Mouse (Mus musculus): ENCODE measurements at regions not wholly inside any gene's neighbourhood (a gene's known extent, or its start where the extent isn't known, plus 50 kb on each side); places are given as distances from the start of the nearest gene placed in this dataset.

- TF ChIP-seq RCOR1 (IDR thresholded peaks at IDR 0.05; ENCODE audit: low read depth, low read length) (no peak), RAD21 (IDR thresholded peaks at IDR 0.05; ENCODE audit: low read depth, low read length) (no peak), HCFC1 (IDR thresholded peaks at IDR 0.05; ENCODE audit: low read depth, low read length) (no peak), ZMIZ1 (IDR thresholded peaks at IDR 0.05; ENCODE audit: low read depth, low read length) (no peak), ETS1 (IDR thresholded peaks at IDR 0.05; ENCODE audit: low read depth, low read length) (no peak), TAL1 (IDR thresholded peaks at IDR 0.05; ENCODE audit: low read length) (no peak), SMC3 (IDR thresholded peaks at IDR 0.05; ENCODE audit: low read depth, low read length) (no peak), MAZ (IDR thresholded peaks at IDR 0.05; ENCODE audit: low read depth, low read length) (no peak), NELFE (IDR thresholded peaks at IDR 0.05; ENCODE audit: low read depth, low read length) (no peak), GABPA (IDR thresholded peaks at IDR 0.05; ENCODE audit: low read depth, low read length) (no peak), TBP (IDR thresholded peaks at IDR 0.05; ENCODE audit: low read depth, low read length) (no peak), USF1 (IDR thresholded peaks at IDR 0.05; ENCODE audit: low read depth, low read length) (no peak), GATA1 (IDR thresholded peaks at IDR 0.05; ENCODE audit: low read depth, low read length) (no peak), ZKSCAN1 (IDR thresholded peaks at IDR 0.05; ENCODE audit: low read depth, low read length) (no peak), E2F4 (IDR thresholded peaks at IDR 0.05; ENCODE audit: borderline replicate concordance, low read depth, low read length) (no peak), MYC (IDR thresholded peaks at IDR 0.05; ENCODE audit: low read depth, low read length) (no peak), ZC3H11A (IDR thresholded peaks at IDR 0.05; ENCODE audit: low read depth, low read length) (no peak), USF2 (IDR thresholded peaks at IDR 0.05; ENCODE audit: borderline replicate concordance in 1 of 2, insufficient read depth in 1 of 2, low read depth in 1 of 2, low read length in 2 of 2) (no peak)
- Histone ChIP-seq H3K9me3 (replicated peaks; ENCODE audit: insufficient read depth, low read length) (no peaks in the 10 kb centered on the region), H3K27me3 (ENCODE audit: control insufficient read depth in 1 of 2, insufficient read depth in 2 of 2, low read length in 2 of 2) (no peaks in the 10 kb centered on the region), H3K4me3 (ENCODE audit: control insufficient read depth in 1 of 2, insufficient read depth in 1 of 2, low read depth in 2 of 2, low read length in 2 of 2) (no peak overlapping the region), H3K36me3 (ENCODE audit: control insufficient read depth in 1 of 2, insufficient read depth in 2 of 2, low read length in 2 of 2) (no peaks in the 10 kb centered on the region), H3K27ac (ENCODE audit: control insufficient read depth, low read depth, low read length) (no peak overlapping the region), H3K9ac (ENCODE audit: control insufficient read depth, low read depth, low read length, poor library complexity, severe bottlenecking) (no peak overlapping the region), H3K4me1 (ENCODE audit: control insufficient read depth in 1 of 2, insufficient read depth in 2 of 2, low read length in 2 of 2) (no peaks in the 10 kb centered on the region), H3K79me2 (ENCODE audit: control insufficient read depth, insufficient read depth, low read length, poor library complexity) (no peaks in the 10 kb centered on the region)
- DNase-seq (ENCODE audit: low read depth, low spot score) = no peak
Observed at GRCm38 (mm10) chr1:168898483-168898882, 466.4 kb upstream of the Pbx1 start.

GRCm38 (mm10) chr1:168861577-168861976, 429.5 kb upstream of the Pbx1 start:
- Histone ChIP-seq H3K9ac (ENCODE audit: control insufficient read depth, low read depth, low read length, poor library complexity, severe bottlenecking) (no peak overlapping the region), H3K9me3 (replicated peaks; ENCODE audit: insufficient read depth, low read length) (no peaks in the 10 kb centered on the region), H3K27me3 (ENCODE audit: control insufficient read depth in 1 of 2, insufficient read depth in 2 of 2, low read length in 2 of 2) (no peaks in the 10 kb centered on the region), H3K4me3 (ENCODE audit: control insufficient read depth in 1 of 2, insufficient read depth in 1 of 2, low read depth in 2 of 2, low read length in 2 of 2) (no peak overlapping the region), H3K27ac (ENCODE audit: control insufficient read depth, low read depth, low read length) (no peak overlapping the region), H3K79me2 (ENCODE audit: control insufficient read depth, insufficient read depth, low read length, poor library complexity) (no peaks in the 10 kb centered on the region), H3K36me3 (ENCODE audit: control insufficient read depth in 1 of 2, insufficient read depth in 2 of 2, low read length in 2 of 2) (no peaks in the 10 kb centered on the region), H3K4me1 (ENCODE audit: control insufficient read depth in 1 of 2, insufficient read depth in 2 of 2, low read length in 2 of 2) (no peaks in the 10 kb centered on the region)
- no peak for DNase-seq (ENCODE audit: low read depth, low spot score)
- TF ChIP-seq USF1 (IDR thresholded peaks at IDR 0.05; ENCODE audit: low read depth, low read length) = no peak
- TF ChIP-seq BHLHE40 (IDR thresholded peaks at IDR 0.05; ENCODE audit: borderline replicate concordance, low read depth, low read length) = no peak
- no peak for TF ChIP-seq TCF12 (IDR thresholded peaks at IDR 0.05; ENCODE audit: low read depth, low read length)
- no peak for TF ChIP-seq NELFE (IDR thresholded peaks at IDR 0.05; ENCODE audit: low read depth, low read length)
- no peak for TF ChIP-seq POLR2A (IDR thresholded peaks at IDR 0.05; ENCODE audit: control insufficient read depth in 1 of 2, insufficient read depth in 1 of 2, low read depth in 1 of 2, low read length in 2 of 2, poor library complexity in 1 of 2)
- no peak for TF ChIP-seq E2F4 (IDR thresholded peaks at IDR 0.05; ENCODE audit: borderline replicate concordance, low read depth, low read length)
- no peak for TF ChIP-seq JUND (IDR thresholded peaks at IDR 0.05; ENCODE audit: low read depth, low read length)
- TF ChIP-seq HCFC1 (IDR thresholded peaks at IDR 0.05; ENCODE audit: low read depth, low read length) = no peak
- TF ChIP-seq CHD1 (IDR thresholded peaks at IDR 0.05; ENCODE audit: low read depth, low read length) = no peak
- TF ChIP-seq MYB (IDR thresholded peaks at IDR 0.05; ENCODE audit: low read depth, low read length) = no peak
- TF ChIP-seq TBP (IDR thresholded peaks at IDR 0.05; ENCODE audit: low read depth, low read length) = no peak
- no peak for TF ChIP-seq ZC3H11A (IDR thresholded peaks at IDR 0.05; ENCODE audit: low read depth, low read length)
- TF ChIP-seq MXI1 (IDR thresholded peaks at IDR 0.05; ENCODE audit: low read depth, low read length) = no peak
- TF ChIP-seq POLR2AphosphoS5 (IDR thresholded peaks at IDR 0.05; ENCODE audit: borderline replicate concordance, low read depth, low read length) = no peak
- no peak for TF ChIP-seq USF2 (IDR thresholded peaks at IDR 0.05; ENCODE audit: borderline replicate concordance in 1 of 2, insufficient read depth in 1 of 2, low read depth in 1 of 2, low read length in 2 of 2)
- TF ChIP-seq CTCF (IDR thresholded peaks at IDR 0.05 in 2 of 3, conservative IDR thresholded peaks at IDR 0.05 in 1 of 3; ENCODE audit: control insufficient read depth in 1 of 3, insufficient read depth in 1 of 3, low read depth in 2 of 3, low read length in 3 of 3, poor library complexity in 1 of 3, severe bottlenecking in 1 of 3) = no peak
- TF ChIP-seq KAT2A (conservative IDR thresholded peaks at IDR 0.05; ENCODE audit: low read depth, low read length) = no peak
- TF ChIP-seq GATA1 (IDR thresholded peaks at IDR 0.05; ENCODE audit: low read depth, low read length) = no peak
- no peak for TF ChIP-seq MAFK (IDR thresholded peaks at IDR 0.05; ENCODE audit: borderline replicate concordance, low read depth, low read length)

All from MEL (cell line).